Mouse (Mus musculus): ENCODE data around the gene Parva.

DNA sequence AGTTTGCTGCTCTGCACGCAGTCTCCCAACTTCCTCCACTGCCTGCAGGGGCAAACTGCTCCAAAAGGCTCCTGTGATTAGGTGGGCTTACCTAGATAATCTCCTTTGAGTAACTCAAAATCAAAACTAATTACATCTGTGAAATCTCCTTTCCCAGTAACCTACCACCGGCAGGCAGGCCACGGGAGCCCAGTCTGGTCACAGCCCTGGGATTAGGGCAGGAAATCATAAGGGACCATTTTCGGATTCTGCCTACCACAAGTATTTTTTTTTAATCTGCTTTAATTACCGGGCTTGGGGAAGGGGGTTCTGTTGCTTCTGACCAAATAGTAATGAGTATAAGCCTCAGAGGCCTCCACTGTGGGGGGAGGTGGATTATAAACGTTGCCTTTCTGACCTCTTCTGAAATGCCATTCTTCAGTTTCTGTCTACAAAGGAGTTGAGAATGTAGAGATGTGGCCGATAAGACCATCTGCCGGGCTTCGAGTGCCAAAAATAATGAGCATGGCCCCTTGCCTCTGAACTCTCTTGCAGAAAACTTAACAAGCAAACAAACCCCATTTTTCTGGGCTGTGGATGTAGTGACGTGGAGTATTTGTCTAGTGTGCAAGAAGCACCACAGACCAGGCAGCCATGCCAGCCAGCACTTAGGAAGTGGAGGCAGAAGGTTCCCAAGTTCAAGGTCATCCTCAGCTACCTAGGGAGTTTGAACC is 83.2 kb downstream of the Parva start:
- TF ChIP-seq EP300 (IDR thresholded peaks at IDR 0.05) (no peak), CTCF (IDR thresholded peaks at IDR 0.05) (no peak)
